Mouse (Mus musculus) v-Abl transformed pro-B cells (cell line): Measurements from ENCODE around the gene Ilvbl.
"Not testable (repeated sequence)": the region's sequence is repeated elsewhere in the genome, so short reads cannot be mapped to it uniquely, and the experiment has no call there.

Experiments
- in situ Hi-C, 2 experiments: fragments of 400-800 bp; cut with MboI; formaldehyde crosslinking; loops; one replicate each; pipeline ENCODE4 v1.15.1; 2025; ENCODE audit not compliant: unreplicated experiment in 2 of 2

Gene Ilvbl

DNA sequence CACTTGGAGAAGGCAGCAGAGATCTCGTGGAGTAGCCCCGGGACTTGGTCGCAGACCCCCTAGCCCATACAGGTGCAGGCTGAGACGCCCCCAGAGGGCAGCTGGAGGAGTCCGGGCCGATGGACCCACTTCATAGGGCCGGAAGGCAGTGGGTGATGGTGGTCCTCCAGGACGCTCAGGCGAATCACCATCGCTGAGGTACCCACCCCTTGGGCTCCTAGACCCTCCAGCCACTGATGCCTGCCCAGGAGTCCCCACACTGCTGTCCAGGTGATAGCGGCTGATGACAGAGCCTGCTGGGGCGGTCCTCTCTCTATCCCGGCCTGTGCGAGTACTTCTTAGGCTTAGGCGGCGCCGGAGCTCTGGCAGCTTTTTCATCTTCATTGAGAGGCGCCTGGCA, 15.1 kb downstream of the Ilvbl start:
- in situ Hi-C loops: loop anchor here in 1 of 2 experiments (25.0 kb wide), 3 partner anchors 152 to 977 kb away; partner anchors contain the start of genes Cstb, Gm49325, Pfkl and Sumo3

DNA sequence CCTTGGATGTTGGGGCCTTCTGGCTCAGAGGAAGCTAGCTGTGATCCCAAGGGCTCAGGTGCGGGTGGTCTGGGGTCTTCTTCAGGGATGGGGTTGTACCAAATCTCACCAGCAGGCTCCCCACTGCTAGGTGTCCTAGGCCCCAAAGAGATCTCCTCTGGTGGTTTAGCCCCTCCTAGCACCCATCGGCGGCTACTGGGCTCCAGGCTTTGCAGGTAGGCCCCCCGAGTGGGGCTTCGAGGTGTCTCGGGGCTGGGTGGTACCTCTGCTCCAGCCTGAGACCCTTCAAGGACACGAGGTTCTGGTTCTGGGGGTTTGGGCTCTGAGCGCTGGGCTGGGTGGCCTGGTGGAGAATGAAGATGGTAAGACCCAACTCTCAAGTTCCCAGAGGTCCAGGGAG, 15.8 kb downstream of the Ilvbl start:
- in situ Hi-C loops: loop anchor here in 1 of 2 experiments (25.0 kb wide), 3 partner anchors 153 to 978 kb away; partner anchors contain the start of genes Cstb, Gm49325, Pfkl and Sumo3

DNA sequence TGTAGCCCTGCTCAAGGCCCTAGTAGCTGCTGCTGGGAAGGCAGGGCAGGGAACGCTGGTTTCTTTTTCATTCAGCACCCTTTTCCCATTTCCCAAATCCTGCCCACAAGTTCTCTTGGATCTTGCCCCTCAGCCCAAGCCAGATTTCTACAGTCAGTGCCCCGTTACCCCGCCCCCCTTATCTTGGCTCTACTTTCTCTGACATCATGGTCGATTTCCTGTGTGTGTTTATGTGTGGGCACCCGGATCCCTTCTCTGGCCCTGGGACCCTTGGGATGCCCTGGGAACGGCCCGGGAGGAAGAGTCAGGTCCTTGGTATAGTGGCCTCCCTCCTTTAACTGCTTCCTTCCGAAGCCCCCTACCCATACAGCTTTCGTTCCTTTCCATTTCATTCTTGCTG, 16.6 kb downstream of the Ilvbl start:
- in situ Hi-C loops: loop anchor here in 1 of 2 experiments (25.0 kb wide), 3 partner anchors 153 to 978 kb away; partner anchors contain the start of genes Cstb, Gm49325, Pfkl and Sumo3

DNA sequence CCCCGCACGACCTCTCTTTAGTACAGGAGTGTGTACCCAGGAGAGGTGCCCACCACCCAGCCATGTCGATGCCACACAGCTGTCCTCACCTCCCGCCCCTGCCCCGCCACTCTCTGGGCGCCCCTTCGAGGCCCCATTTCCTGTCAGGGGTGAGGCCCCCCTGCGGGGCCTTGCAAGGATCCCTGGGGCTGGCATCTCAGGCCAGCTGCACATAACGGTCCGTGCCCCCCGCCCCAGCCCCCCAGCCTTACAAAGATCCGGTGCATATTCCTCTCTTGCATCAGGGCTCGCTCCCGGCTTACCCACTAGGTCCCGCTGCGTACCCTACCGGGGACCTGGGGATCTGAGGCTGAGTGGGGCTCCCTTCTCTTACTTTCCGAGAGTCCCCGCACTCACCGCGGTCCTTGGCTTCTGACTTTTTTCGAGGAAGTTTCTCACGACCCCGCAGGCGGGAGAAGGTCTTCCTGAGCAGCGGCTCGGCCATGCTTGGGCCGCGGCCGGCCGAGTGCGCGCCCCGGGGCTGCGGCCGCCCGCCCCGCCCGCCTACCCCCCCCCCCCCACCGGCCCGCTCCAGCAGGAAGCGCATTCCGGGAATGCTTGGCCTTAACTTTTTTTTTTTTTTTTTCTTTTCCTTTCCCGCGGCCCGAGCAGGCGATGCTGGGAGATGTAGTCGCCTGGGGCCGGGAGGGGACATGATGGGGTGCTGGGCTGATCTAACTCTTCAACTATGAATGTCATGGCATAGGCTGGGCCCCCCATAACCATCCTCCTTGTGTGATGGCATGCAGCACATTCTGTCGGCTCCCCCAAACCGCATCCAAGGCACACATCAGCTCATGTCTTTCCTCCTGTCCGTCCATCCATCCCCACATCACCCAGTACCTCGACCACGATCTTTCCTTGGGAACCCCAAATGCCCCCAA, 17.5 kb downstream of the Ilvbl start, which contains the start of gene Syde1:
Gene Syde1, minus strand, starts transcription at position 559 of the 923 bp plus-strand sequence.
- in situ Hi-C loops: loop anchor here in 1 of 2 experiments (25.0 kb wide), 3 partner anchors 154 to 979 kb away; partner anchors contain the start of genes Cstb, Gm49325, Pfkl and Sumo3

DNA sequence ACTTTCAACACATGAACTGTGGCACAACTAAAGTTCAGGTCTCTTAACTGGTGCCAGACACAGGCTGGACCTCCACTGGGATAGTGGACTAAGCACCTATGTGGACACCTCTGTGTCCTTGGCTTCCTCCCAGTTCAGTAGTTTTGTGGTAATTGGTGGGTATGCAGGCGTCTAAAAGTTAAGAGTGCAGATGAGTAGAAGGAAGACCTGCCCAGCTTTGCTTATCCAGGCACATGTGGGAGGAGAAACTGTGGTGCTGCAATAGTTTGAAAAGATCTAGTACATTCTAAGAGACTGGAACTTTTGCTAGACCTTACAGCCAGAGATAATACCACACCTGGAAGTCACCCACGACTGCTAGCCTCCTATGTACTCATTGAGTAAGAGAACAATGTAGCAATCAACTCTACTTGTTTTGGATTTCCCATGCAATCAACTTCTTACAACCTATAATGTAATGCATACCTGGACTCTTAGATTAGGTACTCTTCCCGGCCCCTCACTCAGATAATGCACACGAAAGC, 18.8 kb downstream of the Ilvbl start:
- in situ Hi-C loops: loop anchor here in 1 of 2 experiments (25.0 kb wide), 3 partner anchors 156 to 981 kb away; partner anchors contain the start of genes Cstb, Gm49325, Pfkl and Sumo3

DNA sequence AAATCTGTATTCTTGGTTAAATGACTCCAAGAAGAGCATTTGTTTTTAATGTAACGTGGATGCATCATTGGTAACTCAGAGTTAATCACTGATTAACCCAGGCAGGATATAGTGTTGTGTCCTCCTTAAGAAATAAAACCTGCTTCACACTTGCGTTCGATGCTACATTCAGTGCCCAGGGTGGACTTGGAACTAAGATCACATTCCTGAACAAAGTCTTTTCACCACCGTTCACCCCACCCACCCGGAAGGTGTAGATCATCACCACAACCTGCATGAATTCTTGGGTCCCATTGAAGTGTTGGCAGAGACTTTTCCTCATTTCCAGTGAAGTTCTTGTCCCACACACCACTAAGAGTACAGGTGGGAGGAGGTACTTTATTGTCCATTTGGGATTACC, 19.6 kb downstream of the Ilvbl start:
- in situ Hi-C loops: loop anchor here in 1 of 2 experiments (25.0 kb wide), 3 partner anchors 156 to 981 kb away; partner anchors contain the start of genes Cstb, Gm49325, Pfkl and Sumo3

DNA sequence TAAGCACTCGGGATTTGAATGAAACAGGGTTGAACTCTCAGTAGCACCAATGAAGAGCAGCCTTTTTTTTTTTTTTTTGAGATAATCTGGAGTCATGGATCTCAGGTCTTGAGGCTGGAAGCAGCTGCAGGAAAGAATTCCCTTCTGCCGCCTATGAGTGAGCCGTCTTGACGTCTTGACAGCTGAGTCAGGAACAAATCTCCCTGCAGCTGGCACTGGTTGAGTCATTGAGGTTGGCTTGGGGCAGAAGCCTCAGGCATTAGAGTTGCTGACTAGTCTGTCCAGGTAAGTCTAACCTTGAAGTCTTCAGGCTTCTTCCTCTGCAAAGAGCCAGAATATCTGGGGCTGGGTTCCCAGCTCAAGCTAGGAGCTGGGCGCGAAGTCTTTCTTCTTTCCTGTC, 20.0 kb downstream of the Ilvbl start:
- in situ Hi-C loops: loop anchor here in 1 of 2 experiments (25.0 kb wide), 3 partner anchors 157 to 982 kb away; partner anchors contain the start of genes Cstb, Gm49325, Pfkl and Sumo3

DNA sequence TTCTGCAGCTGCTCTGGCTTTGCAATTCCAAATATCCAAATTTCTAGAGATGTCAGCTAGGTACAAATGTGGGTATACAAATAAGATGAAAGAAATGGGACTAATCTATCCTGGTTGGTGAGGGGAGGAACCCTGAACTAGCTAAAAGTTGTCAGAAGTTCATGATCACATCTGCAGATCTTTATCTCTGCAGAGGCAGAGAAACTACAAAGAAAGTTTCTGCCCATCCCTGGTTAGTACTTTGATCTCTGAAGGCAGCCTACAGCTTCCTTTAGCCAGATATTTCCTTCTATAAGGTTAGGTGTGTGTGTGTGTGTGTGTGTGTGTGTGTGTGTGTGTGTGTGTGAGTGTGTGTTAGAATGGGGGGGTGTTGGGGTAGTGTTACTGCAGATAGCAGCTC, 20.4 kb downstream of the Ilvbl start:
- in situ Hi-C loops: loop anchor here in 1 of 2 experiments (25.0 kb wide), 3 partner anchors 157 to 982 kb away; partner anchors contain the start of genes Cstb, Gm49325, Pfkl and Sumo3

DNA sequence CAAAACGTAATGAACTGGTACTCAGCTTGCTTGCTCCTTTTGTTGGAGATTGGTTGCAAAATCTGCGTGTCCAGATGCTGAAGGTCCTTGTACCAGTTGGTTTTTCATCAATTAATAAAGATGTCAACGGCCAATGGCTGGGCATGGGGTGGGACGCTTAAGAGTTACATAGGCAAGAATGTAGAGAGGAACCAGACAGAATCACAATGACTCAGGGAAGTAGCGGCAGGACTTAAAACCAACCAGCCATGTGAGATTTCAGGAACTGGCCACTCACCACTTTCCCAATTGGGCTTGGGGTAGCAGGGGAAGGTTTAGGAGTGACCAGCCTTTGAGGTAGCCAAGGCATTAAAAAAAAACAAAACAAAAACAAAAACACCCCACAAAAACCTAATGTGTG, 25.7 kb downstream of the Ilvbl start:
- in situ Hi-C loops: loop anchor here (5.0 to 25.0 kb wide), 5 partner anchors 78 to 988 kb away; partner anchors contain the start of genes Cstb (in 1 of the 2), Gm49325 (in 1 of the 2), Pfkl (in 1 of the 2) and Sumo3 (in 1 of the 2)

DNA sequence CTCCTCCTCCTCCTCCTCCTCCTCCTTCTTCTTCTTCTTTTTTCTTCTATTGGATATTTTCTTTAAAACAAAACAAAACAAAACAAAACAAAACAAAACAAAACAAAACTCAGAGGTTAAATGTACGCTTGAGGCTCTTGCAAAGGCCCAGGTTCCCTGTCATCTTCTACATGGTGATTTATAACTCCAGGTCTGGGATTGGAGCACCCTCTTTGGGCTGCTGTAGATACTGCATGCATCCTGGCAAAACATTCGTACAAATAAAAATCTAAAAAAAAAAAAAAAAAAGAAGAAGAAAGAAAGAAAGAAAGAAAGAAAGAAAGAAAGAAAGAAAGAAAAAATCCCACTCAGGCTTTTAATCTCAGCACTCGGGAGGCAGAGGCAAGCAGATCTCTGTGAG, 30.9 kb downstream of the Ilvbl start:
- in situ Hi-C loops: no loop called here

DNA sequence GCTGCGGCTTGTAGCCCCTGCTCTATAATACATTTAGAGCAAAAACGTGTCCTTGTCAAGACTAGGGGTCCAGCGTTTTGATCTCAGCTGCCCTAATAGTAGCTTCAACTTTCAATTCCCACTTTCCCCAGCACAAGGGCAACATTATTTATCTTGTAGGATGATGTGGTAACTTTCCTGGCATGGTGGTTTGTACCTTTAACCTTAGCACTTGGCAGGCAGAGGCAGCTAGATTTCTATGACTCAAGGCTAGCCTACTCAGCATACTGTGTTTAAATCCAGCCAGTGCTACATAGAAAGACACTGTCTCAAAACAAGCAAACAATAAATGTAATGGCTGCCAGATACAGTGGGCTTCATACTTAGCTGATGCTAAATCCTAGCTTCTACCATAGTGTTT, 33.5 kb downstream of the Ilvbl start:
- in situ Hi-C loops: no loop called here

DNA sequence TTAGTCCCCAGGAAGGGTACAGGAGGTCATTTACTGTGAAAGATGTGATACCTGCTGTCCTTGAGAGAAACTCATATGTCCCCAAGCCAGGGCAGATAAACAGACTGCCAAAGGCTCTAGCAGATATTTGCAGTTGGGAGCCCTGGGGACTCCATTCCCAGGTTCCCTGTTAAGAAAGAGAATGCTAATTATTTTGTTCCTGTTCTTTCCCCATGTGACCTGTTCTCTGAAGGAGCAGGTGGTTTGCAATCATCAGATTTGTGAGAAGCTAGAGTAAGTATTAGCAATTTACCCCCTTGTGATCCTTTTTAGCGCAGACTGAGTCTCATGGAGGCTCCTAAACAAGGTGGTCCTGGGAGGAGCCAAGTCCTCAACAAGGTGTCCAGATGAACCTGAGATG, 43.8 kb downstream of the Ilvbl start, which contains the start of gene Olfr1357:
Gene Olfr1357, minus strand, starts transcription at position 101 of the 400 bp plus-strand sequence.
- in situ Hi-C loops: no loop called here

DNA sequence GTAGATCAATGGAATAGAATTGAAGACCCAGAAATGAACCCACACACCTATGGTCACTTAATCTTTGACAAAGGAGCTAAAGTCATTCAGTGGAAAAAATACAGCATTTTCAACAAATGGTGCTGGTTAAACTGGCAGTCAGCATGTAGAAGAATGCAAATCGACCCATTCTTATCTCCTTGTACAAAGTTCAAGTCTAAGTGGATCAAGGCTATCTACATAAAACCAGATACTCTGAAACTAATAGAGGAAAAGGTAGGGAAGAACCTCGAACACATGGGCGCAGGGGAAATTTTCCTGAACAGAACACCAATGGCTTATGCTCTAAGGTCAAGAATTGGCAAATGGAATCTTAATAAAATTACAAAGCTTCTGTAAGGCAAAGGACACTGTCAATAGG, 49.0 kb downstream of the Ilvbl start:
- in situ Hi-C loops: not testable (repeated sequence)

DNA sequence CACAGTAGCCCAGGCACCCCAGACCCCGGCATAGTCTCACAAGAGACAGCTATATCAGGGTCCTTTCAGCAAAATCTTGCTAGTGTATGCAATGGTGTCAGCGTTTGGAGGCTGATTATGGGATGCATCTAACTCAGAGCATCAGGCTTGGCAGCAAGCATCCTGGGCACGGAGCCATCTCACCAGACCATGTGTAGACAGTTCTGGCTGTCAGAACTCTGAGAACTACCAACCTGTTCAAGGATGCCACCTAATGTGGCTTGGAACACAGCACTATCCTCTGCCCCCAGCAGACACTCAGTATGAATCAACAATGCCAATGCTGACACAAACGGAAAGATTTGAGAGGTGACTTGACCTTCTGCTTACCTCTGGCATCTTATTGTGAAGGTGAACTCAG, 56.0 kb downstream of the Ilvbl start:
- in situ Hi-C loops: no loop called here

DNA sequence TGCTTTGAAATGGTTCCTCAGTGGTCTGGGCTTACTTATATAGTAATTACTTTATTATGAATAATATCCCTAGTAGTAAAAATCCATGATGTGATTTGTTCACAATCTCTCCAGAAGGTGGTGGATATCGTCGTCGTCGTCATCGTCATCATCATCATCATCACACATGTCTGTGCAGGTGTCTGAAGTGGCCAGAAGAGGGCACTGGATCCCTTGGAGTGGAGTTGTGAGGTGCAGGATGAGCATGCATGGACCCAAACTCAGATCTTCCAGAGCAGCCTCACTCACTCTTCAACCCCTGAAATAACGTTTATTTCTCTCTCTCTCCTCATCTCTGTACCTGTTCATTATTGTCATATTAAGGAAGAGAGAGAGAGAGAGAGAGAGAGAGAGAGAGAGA, 58.2 kb downstream of the Ilvbl start:
- in situ Hi-C loops: no loop called here
